In the genomic region with DNA sequence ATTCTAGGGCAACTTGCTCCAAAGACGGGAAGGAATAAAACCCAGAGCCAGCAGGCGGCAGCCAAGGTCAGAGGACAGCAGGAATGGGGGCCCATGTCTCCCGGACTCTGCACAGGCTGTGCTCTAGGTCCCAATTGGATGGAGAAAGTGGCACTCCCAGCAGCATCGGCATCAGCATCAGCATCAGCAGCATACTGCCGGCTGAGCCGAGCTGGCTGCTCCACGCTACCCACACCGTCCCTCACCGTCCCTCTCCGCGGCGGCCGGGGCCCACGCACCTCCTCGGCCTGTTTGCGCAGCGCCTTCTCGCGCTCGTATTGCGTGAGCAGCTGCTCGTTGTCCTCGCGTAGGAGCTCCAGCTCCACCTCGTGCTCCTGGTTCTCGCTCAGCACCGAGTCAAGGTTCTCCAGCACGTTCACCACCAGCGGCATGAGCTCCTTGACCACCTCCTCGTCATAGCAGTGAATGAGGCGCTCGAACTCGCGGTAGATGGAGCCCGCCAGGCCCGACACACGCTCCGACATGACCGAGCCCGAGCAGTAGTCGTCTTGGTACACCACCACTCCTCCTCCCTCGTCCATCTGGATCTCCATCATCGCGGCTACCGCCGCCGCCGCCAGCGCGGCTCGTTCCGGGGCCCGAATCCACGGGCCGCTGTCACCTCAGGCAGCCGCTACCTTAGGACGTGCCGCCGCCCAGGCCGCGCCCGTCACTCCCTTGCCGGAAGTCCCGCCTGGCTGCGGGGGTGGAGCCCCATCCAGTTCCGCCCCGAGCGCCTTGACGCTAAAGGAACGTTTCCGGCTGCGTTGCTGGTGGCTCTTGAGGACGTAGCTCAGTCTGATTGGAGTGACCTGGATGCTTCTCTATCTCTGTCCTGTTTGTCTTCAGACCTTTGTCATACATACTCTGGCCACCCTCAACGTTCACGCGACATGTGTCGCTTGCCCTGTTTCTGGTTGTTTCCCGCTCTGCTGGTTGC, we compare ENCODE assay signal across 8 mouse cellular contexts. TPM values are rescaled to one million over a fixed set of nuclear protein-coding genes. Genes with fewer than 3 reads are reported as not detected.
DNase-seq lines count a peak whose midpoint lies in the region; ATAC-seq lines count a peak whose summit lies in the region.

A gene (minus strand): TSS at position 719 of the 979 bp plus-strand sequence.

- WGBS in intestine, embryonic 14.5 days = under 1% methylated on average over 78 of the region's 78 CpGs

- peak within 1 kb of the TSS; percentile 62 for H3K9ac ChIP-seq in intestine, embryonic 14.5 days (ENCODE audit: low read length)

- H3K36me3 ChIP-seq in intestine, embryonic 14.5 days (ENCODE audit: control insufficient read depth, insufficient read depth, low read length) = peaks cover 5% of the 10 kb centered on the region; the same call in 1 of the 2 replicates

- no peaks in the 10 kb centered on the region for H3K27me3 ChIP-seq in intestine, embryonic 14.5 days (replicated peaks; ENCODE audit: control insufficient read depth, insufficient read depth, low read length)

- H3K4me2 ChIP-seq in intestine, embryonic 14.5 days (ENCODE audit: low read length) = peak within 1 kb of the TSS; percentile 70

- DNase-seq in adrenal gland, adult (ENCODE audit: inconsistent age in 2 of 2, low spot score in 1 of 2) = peak; percentile 97 to 99
- peak; percentile 96 for DNase-seq in embryo, embryonic 10.5 days (ENCODE audit: low spot score)
- peak; percentile 94 for DNase-seq in gastrocnemius, postnatal 25 days
- DNase-seq in intestine, embryonic 14.5 days (ENCODE audit: low spot score) = peak; percentile 96
- DNase-seq in left cerebral cortex, postnatal 14 days (ENCODE audit: low spot score in 2 of 2) = peak; percentile 95
- peak; percentile 92 for DNase-seq in mesoderm, embryonic 11.5 days (ENCODE audit: low read depth, low spot score)
- DNase-seq in right cerebral cortex, postnatal 36 days (ENCODE audit: low spot score in 2 of 2) = peak; percentile 95 to 96
- peak; percentile 93 for DNase-seq in yolk sac, embryonic 10.5 days (ENCODE audit: low spot score)

- peak; percentile 97 for ATAC-seq in intestine, embryonic 14.5 days (replicated peaks; ENCODE audit: low FRiP score, low TSS enrichment, low read depth)

- H3K27ac ChIP-seq in intestine, embryonic 14.5 days (ENCODE audit: low read depth) = peak within 1 kb of the TSS; percentile 69

- no peaks in the 10 kb centered on the region for H3K9me3 ChIP-seq in intestine, embryonic 14.5 days (ENCODE audit: control insufficient read depth, low read length)

- intact Hi-C loops in left cerebral cortex, postnatal 14 days (cut with DNase I) = no loop called here

- peaks cover 16% of the 10 kb centered on the region for H3K4me1 ChIP-seq in intestine, embryonic 14.5 days (replicated peaks; ENCODE audit: control insufficient read depth, insufficient read depth, low read length)

- peak within 1 kb of the TSS; percentile 94 for H3K4me3 ChIP-seq in intestine, embryonic 14.5 days (ENCODE audit: low read depth, low read length)

RNA-seq across cellular contexts. Expression of the gene that starts here (rescaled TPM):
- 10 to 100 TPM; 19.5 TPM for total RNA-seq in gastrocnemius, postnatal 25 days (2021)
- polyA plus RNA-seq in intestine, embryonic 14.5 days (2014; fragmentation: Nextera tagmentation; extraction: Ambion mirVana) = 36.0 and 40.7 TPM in 2 replicates
- total RNA-seq in left cerebral cortex, postnatal 14 days (2021) = 100 to 1,000 TPM; 315 to 321 TPM

Comparison
In these comparisons a context has a peak if more than half of its experiments do, and no peak if none do; other contexts are left out.
1. Peak in every context shown above with its lines: DNase-seq, ATAC-seq, H3K4me3 ChIP-seq and H3K27ac ChIP-seq.
2. RNA of the gene that starts here (total RNA-seq): 315 to 321 TPM in left cerebral cortex, postnatal 14 days; 19.5 TPM in gastrocnemius, postnatal 25 days; every median in the first group is over 10 times any median in the second.